Mouse (Mus musculus): ENCODE measurements around the gene Mamstr. TPM values are rescaled to one million over a fixed set of nuclear protein-coding genes. Genes with fewer than 3 reads are reported as not detected.

The Mamstr gene
- polyA plus RNA-seq, 1 experiment from 2014 or later, result 8.1 TPM

DNA sequence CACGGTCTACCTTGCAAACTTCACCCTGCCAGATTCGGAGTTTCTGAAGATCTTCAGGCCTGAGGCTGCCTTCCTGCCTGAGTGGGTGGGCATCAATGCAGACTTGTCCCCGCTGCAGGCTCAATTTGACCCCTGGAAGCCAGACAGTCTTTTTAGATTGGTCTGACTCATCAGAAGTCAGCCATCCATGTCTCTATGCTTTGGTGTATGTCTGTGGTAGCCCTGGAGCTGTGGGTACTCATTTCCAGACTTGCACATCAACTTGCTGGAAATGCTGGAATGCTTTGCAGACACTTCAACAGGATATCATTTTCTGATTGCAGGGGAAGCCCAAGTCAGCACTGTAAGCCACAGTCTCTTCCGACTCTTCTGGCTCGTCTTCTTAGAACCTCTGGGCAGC is 20.2 kb upstream of the Mamstr start:
- ATAC-seq (ENCODE audit: insufficient read depth), result no peak
- no peaks in the 10 kb centered on the region for H3K9me3 ChIP-seq (ENCODE audit: low read depth, low read length)
- H3K4me1 ChIP-seq (ENCODE audit: insufficient read depth), result no peaks in the 10 kb centered on the region
- no peak overlapping the region for H3K4me3 ChIP-seq (ENCODE audit: low read depth, low read length)
- no peak for DNase-seq
- no peak overlapping the region for H3K27ac ChIP-seq (ENCODE audit: low read depth)
- WGBS, result 85% methylated on average over 5 of the region's 5 CpGs
- H3K4me2 ChIP-seq, result no peak overlapping the region
- no peak for TF ChIP-seq CTCF (IDR thresholded peaks at IDR 0.05; ENCODE audit: low read depth)
- no peak overlapping the region for H3K9ac ChIP-seq
- H3K36me3 ChIP-seq (ENCODE audit: insufficient read depth), result no peaks in the 10 kb centered on the region
- H3K27me3 ChIP-seq (ENCODE audit: insufficient read depth, low read length), result peaks cover 25% of the 10 kb centered on the region

DNA sequence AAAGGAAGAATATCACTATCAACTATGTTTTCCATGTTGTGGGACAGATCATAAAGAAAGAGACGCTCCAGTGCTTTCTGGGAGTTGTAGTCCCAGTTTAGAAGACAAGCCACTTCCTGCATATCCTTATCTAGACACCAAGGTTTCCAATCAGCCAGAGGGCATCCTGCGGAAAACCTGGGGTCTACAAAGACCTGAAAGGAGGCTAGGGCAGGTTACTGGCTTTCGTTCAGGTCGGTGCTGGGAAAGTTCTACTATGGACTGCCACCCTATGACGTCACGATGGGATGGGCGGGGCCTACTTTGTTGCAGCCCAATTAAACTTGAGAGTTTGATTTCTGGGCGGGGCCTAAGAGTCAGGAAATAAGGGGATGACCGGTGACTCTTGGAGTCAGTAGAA is 18.3 kb upstream of the Mamstr start, which contains the start of gene Izumo1:
Izumo1 (plus strand) TSS at position 369 of the 400 bp plus-strand sequence.
- no peak within 1 kb of the TSS for H3K9ac ChIP-seq
- no peak for TF ChIP-seq CTCF (IDR thresholded peaks at IDR 0.05; ENCODE audit: low read depth)
- no peaks in the 10 kb centered on the region for H3K4me1 ChIP-seq (ENCODE audit: insufficient read depth)
- H3K4me2 ChIP-seq, result no peak within 1 kb of the TSS
- DNase-seq, result peak; percentile 62
- ATAC-seq (ENCODE audit: insufficient read depth), result no peak
- peaks cover 16% of the 10 kb centered on the region for H3K27me3 ChIP-seq (ENCODE audit: insufficient read depth, low read length)
- no peaks in the 10 kb centered on the region for H3K36me3 ChIP-seq (ENCODE audit: insufficient read depth)
- no peaks in the 10 kb centered on the region for H3K9me3 ChIP-seq (ENCODE audit: low read depth, low read length)
- no peak within 1 kb of the TSS for H3K27ac ChIP-seq (ENCODE audit: low read depth)
- WGBS, result 27% methylated on average over 9 of the region's 9 CpGs
- no peak within 1 kb of the TSS for H3K4me3 ChIP-seq (ENCODE audit: low read depth, low read length)

DNA sequence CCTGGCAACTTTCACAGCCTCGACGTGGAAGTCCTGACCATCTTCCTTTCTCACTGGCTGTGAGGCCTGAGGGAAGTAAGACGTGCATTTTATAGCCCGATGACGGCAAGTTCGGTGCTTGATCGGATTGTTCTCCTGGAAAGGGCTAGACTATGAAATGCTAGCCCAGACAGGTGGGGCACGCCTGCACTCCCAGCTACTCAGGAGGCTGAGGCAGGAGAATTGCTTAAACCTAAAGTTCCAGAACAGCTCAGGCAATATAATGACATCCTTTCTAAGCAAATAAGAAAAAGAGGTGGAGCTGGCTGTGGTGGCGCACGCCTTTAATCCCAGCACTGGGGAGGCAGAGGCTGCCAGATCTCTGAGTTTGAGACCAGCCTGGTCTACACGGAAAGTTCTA is 16.3 kb upstream of the Mamstr start:
- Histone ChIP-seq H3K4me2 (no peak overlapping the region), H3K9me3 (ENCODE audit: low read depth, low read length) (no peaks in the 10 kb centered on the region), H3K27me3 (ENCODE audit: insufficient read depth, low read length) (peaks cover 15% of the 10 kb centered on the region), H3K4me1 (ENCODE audit: insufficient read depth) (no peaks in the 10 kb centered on the region), H3K36me3 (ENCODE audit: insufficient read depth) (no peaks in the 10 kb centered on the region), H3K4me3 (ENCODE audit: low read depth, low read length) (no peak overlapping the region), H3K27ac (ENCODE audit: low read depth) (no peak overlapping the region), H3K9ac (no peak overlapping the region)
- DNase-seq (no peak), ATAC-seq (ENCODE audit: insufficient read depth) (no peak)
- 92% methylated on average over 11 of the region's 11 CpGs for WGBS
- TF ChIP-seq CTCF (IDR thresholded peaks at IDR 0.05; ENCODE audit: low read depth), result no peak

DNA sequence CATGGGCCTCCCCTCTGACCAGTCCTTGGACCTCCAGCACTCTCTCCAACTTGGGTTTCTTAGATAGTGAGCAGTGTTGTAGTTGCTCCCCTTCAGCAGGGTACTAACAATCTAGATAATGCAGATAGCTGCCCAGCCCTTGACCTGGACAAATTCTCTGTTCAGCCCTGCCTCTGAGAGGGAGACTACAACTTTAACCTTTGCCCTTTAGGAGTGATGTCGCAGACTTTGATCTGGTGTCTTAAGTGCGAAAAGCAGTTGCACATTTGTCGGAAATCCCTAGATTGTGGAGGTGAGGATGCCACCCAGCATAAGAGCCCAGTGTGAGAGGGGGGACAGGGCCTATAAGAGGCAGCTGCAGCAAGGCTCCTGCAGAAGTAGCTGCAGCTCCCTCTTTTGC is 15.1 kb upstream of the Mamstr start:
- Histone ChIP-seq H3K4me2 (no peak overlapping the region), H3K4me3 (ENCODE audit: low read depth, low read length) (no peak overlapping the region), H3K9me3 (ENCODE audit: low read depth, low read length) (no peaks in the 10 kb centered on the region), H3K27me3 (ENCODE audit: insufficient read depth, low read length) (peaks cover 17% of the 10 kb centered on the region), H3K27ac (ENCODE audit: low read depth) (no peak overlapping the region), H3K9ac (no peak overlapping the region), H3K36me3 (ENCODE audit: insufficient read depth) (no peaks in the 10 kb centered on the region), H3K4me1 (ENCODE audit: insufficient read depth) (no peaks in the 10 kb centered on the region)
- ATAC-seq (ENCODE audit: insufficient read depth) (no peak), DNase-seq (no peak)
- WGBS, result 53% methylated on average over 3 of the region's 3 CpGs
- no peak for TF ChIP-seq CTCF (IDR thresholded peaks at IDR 0.05; ENCODE audit: low read depth)

DNA sequence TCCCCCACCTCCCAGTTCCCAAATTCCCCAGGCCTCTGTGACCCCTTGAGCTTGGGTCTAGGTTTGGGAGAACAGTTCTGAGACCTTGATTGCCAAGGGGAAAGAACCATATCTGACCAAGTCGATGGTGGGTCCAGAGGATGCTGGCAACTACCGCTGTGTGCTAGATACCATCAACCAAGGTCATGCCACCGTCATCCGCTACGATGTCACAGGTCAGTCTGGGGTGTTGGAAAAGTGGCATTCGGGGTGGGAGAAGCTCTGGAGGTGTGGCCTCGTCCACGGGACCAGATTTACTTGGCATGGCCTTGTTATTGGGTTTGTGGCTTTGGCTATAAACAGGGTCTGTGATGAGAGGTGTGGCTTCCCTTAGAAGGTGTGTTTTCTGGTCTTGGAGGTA is 14.3 kb upstream of the Mamstr start:
- H3K4me1 ChIP-seq (ENCODE audit: insufficient read depth), result no peaks in the 10 kb centered on the region
- H3K36me3 ChIP-seq (ENCODE audit: insufficient read depth), result no peaks in the 10 kb centered on the region
- no peak for TF ChIP-seq CTCF (IDR thresholded peaks at IDR 0.05; ENCODE audit: low read depth)
- peaks cover 17% of the 10 kb centered on the region for H3K27me3 ChIP-seq (ENCODE audit: insufficient read depth, low read length)
- no peak overlapping the region for H3K9ac ChIP-seq
- no peak overlapping the region for H3K27ac ChIP-seq (ENCODE audit: low read depth)
- H3K4me2 ChIP-seq, result no peak overlapping the region
- H3K4me3 ChIP-seq (ENCODE audit: low read depth, low read length), result no peak overlapping the region
- H3K9me3 ChIP-seq (ENCODE audit: low read depth, low read length), result no peaks in the 10 kb centered on the region
- 81% methylated on average over 8 of the region's 8 CpGs for WGBS
- ATAC-seq (ENCODE audit: insufficient read depth) (no peak), DNase-seq (no peak)

DNA sequence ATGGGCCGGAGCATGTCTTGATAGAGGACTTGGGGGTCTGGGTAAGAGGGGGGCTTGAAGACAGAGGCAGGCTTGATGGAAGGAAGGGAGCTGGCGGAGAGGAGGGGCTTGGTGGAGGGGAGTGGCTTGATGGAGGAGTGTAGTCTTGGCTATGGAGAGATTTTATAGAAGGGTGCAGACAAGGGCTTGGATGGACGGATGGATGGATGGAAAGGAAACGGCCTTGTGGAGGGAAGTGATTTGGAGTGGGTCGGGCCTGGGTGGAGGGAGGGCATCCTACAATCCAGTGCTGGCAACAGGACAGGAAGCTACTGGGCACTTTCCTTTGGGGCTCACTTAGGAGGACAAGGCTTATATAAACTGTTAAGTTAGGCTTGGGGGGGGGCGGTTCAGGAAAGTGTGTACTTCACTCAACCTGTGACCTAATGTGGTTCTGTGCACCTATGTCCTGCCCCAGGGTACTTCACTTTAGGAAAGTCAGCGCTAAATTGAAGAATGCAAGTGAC is 13.2 kb upstream of the Mamstr start:
- DNase-seq (no peak), ATAC-seq (ENCODE audit: insufficient read depth) (no peak)
- WGBS, result 82% methylated on average over 7 of the region's 7 CpGs
- Histone ChIP-seq H3K9ac (no peak overlapping the region), H3K36me3 (ENCODE audit: insufficient read depth) (no peaks in the 10 kb centered on the region), H3K4me1 (ENCODE audit: insufficient read depth) (no peaks in the 10 kb centered on the region), H3K9me3 (ENCODE audit: low read depth, low read length) (no peaks in the 10 kb centered on the region), H3K4me3 (ENCODE audit: low read depth, low read length) (no peak overlapping the region), H3K27me3 (ENCODE audit: insufficient read depth, low read length) (peaks cover 17% of the 10 kb centered on the region), H3K4me2 (peak overlapping the region; percentile 13; the same call in 1 of the 2 replicates), H3K27ac (ENCODE audit: low read depth) (peak overlapping the region; percentile 46; the same call in 1 of the 2 replicates)
- TF ChIP-seq CTCF (IDR thresholded peaks at IDR 0.05; ENCODE audit: low read depth), result no peak

DNA sequence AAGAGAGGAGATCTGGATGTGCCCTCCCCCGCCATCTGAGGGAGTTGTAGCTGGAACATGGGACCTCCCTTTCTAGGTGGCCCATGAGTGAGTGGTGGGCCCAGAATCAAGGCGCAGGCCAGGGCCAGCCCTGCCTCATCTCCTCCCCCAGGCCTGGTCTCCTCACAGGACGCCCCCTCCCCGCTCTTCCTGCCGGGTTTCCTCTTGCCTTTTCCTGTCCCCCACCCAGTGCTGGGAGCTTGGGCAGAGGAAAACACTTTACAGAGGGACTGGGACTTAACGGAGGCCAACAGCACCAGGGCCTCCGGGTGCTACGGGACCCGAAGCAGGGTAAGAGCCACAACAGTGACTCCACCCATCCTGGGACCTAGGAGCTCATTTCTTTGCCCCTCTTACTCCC is 12.5 kb upstream of the Mamstr start, which contains the start of gene Rasip1:
Rasip1 (plus strand) TSS at position 228 of the 400 bp plus-strand sequence.
- TF ChIP-seq CTCF (IDR thresholded peaks at IDR 0.05; ENCODE audit: low read depth), result no peak
- H3K9ac ChIP-seq, result peak within 1 kb of the TSS; percentile 73
- H3K4me1 ChIP-seq (ENCODE audit: insufficient read depth), result 0 out of 2 replicates have a peak, but pooled peaks cover under 1% of the 10 kb centered on the region
- DNase-seq (peak; percentile 55), ATAC-seq (ENCODE audit: insufficient read depth) (peak; percentile 15; the same call in 1 of the 2 replicates)
- peak within 1 kb of the TSS; percentile 58 for H3K4me3 ChIP-seq (ENCODE audit: low read depth, low read length)
- H3K9me3 ChIP-seq (ENCODE audit: low read depth, low read length), result no peaks in the 10 kb centered on the region
- H3K27me3 ChIP-seq (ENCODE audit: insufficient read depth, low read length), result peaks cover 17% of the 10 kb centered on the region
- peak within 1 kb of the TSS; percentile 46 for H3K27ac ChIP-seq (ENCODE audit: low read depth)
- WGBS, result 73% methylated on average over 9 of the region's 9 CpGs
- no peaks in the 10 kb centered on the region for H3K36me3 ChIP-seq (ENCODE audit: insufficient read depth)
- peak within 1 kb of the TSS; percentile 96 for H3K4me2 ChIP-seq

Measured in lung, embryonic 14.5 days (tissue).